Mouse (Mus musculus): ENCODE results near the gene Nkx2-1.
A peak's percentile ranks its signal among the peaks of the same experiment; 100 is the strongest.

Nkx2-1 gene

GRCm38 (mm10) chr12:56521106-56521840 lies 15.4 kb downstream of the Nkx2-1 start:
- no peak for DNase-seq

DNA sequence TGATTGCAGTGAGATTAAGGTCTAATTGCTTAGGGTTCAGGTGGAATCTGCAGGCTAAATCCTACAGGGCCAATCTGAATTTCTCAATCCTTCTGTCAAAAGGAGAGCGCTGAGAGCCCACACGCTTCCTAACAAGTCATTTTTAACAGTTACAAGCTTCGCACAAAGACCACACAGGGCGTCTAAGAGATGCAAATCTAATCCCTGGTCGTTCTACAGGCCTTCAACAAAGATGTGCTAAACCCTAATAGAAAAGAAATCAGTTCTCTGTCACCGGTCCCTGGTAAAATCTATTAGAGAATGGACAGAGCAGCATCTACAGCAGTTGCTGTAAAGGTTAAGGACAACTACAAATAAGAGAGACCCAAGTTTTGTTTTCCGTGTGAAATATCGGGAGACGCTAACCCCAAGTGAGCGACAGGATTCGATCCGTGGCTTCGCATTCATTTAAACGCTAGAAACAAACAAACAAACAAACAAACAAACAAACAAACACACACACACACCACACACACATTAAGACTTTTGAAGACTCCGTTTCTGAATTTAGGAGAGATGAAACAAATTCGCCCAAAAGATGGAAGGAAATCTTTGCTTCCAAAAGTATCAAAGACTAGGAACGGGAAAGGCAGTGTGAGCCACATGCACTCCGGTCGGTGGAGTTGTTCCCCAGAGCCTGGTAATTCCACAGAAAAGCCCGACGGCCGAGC lies 16.2 kb downstream of the Nkx2-1 start:
- no peak for DNase-seq

- DNase-seq = peak; percentile 30
Measured at GRCm38 (mm10) chr12:56519738-56520191, 16.9 kb downstream of the Nkx2-1 start.

DNA sequence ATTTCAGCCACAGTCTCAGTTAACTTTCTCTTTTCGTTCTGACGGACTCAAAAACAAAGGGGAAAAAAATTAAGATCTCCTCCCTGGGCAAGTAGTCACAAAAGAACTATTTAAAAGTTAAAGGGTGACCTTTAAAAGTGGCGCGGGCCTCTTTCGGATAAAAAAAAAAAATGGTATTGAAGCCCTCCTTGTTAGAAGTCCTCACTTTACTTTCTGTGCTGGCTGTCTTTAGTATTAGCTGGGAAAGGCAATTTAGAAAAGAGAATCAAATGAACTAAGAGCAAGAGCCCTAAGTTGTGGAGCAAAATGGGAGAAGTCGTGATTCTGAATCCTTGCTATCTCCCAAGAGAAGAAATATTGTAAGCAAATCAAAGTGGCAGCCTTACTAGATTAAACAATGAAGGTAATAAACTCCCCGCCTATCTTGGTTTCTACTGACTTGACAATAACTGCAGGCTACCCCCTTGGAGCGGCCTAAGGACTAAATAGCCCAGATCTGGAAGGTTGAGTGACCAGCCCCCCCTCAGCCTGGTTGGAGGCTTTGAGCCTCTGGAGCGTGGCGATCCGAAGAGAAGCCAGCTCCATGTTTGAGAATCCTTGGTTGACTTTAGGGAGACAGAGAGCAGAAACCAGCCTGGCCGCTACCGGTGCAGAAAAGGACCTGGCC lies 17.5 kb downstream of the Nkx2-1 start:
- no peak for DNase-seq

DNA sequence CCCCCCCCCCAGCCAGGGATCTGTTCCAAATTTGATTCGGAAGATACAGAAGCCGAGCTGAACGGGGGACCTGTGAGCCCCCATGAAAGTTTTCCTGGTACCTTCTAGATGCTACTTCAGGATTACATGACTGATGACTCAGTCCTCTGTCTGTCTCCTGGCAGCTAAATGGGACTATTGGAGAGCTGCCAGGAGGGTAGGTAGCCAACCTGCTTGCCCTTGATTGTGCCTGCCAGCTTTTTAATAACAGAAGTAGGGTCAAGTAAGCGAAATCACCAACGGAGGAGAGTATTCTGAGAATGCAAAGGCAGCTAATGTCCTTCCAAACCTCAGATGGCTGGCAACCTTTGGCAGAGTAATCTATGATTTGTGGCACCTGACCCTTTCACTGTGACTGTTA lies 18.5 kb downstream of the Nkx2-1 start:
- DNase-seq = peak; percentile 60

GRCm38 (mm10) chr12:56514831-56515230 lies 21.9 kb downstream of the Nkx2-1 start:
- DNase-seq = peak; percentile 36

- DNase-seq = no peak
Measured at GRCm38 (mm10) chr12:56508413-56508812, 28.3 kb downstream of the Nkx2-1 start.

GRCm38 (mm10) chr12:56487046-56487445 lies 49.7 kb downstream of the Nkx2-1 start:
- DNase-seq = peak; percentile 30

- DNase-seq = no peak
Measured at GRCm38 (mm10) chr12:56482606-56483005, 54.1 kb downstream of the Nkx2-1 start.
